Mouse (Mus musculus) forelimb bud, embryonic 11.5 days (tissue): Measurements from ENCODE around the gene Scn3b.

Experiments used
- DNase-seq: peaks from one replicate; pipeline ENCODE4 v3.0.0-alpha.2; 2012; ENCODE audit warnings: low read depth, low spot score

Scn3b gene

GRCm38 (mm10) chr9:40269103-40269861, at the start of gene Scn3b:
Gene Scn3b (plus strand): TSS chr9:40269217.
- peak; percentile 73 for DNase-seq

DNA sequence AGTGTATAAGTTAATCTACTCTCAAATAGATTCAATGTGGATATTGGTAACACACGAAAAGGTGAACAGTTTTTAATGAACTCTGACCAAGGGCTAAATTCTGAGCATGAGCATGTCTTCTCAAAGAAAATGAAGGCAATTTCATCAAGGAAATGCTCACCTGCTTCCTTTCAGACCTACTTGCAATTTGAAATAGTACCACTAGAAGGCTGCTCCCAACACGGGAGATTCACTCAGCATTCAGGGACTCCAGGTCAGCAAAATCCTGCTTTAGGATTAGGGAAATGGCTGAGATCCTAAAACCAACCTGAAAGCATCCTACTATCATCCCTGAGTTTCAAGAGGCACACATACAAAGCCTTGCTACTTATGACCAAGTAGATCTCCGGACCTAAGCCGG, 44.7 kb upstream of the Scn3b start:
- DNase-seq, result no peak

- peak; percentile 68 for DNase-seq
These were observed 40.9 kb upstream of the Scn3b start for GRCm38 (mm10) chr9:40227874-40228789.

GRCm38 (mm10) chr9:40228804-40229331, 40.1 kb upstream of the Scn3b start:
- no peak for DNase-seq

DNA sequence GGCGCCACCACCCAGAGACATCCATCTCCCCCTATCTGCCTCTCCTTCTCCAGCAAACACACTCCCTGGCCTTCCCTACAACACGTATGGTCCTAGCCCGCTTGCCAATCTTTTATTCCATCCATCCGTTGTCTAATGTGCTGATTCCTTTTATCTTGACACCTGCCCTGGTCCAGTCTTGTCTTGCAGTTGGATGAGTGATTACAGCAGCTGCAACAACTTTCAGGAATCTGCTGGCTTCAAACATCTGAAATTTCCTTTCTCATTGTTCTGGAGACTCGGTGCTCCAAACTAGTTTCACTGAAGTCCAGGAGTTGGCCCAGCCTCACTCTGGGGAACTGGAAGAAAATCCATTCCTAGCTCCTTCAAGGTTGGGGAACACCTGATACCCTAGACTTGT, 39.5 kb upstream of the Scn3b start:
- DNase-seq, result no peak

DNA sequence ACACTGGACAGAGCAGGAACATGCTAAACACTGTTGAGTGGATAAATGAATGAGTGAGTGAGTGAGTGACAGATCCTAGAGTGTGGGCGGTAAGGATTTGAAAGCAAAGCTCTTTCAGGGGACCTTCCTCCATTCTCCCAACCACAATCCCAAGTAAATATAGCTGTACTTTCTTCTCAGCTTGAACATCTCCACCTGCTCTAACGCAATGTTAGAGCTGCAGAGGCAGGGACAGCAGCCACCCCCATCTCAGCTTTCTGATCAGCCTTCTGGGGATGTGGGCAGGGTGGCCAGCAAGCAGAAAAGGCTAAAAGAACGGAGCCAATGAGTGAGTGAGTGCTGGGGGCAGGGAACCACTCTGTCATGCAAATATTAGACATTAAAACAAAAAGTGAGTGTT, 38.0 kb upstream of the Scn3b start:
- no peak for DNase-seq

GRCm38 (mm10) chr9:40234233-40235072, 34.6 kb upstream of the Scn3b start:
- no peak for DNase-seq

DNA sequence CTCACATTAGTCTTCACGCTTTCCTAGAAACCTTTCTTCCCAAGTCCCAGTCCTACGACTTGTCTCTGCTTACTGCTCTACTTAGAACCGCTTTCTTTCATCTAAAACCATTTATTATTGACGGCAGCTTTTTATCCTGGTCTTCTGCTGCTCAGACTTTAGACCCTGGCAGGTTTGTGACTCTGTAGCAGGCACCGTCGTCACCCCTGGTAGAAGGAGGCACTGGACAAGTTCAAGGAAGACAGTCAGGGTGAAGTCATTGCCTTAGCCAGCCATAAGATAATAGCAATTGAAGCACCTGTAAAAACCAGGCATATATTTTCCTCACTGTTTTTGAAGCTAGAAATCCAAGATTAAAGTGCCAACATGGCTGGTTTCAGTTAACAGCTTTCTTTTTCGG, 33.8 kb upstream of the Scn3b start:
- no peak for DNase-seq

DNA sequence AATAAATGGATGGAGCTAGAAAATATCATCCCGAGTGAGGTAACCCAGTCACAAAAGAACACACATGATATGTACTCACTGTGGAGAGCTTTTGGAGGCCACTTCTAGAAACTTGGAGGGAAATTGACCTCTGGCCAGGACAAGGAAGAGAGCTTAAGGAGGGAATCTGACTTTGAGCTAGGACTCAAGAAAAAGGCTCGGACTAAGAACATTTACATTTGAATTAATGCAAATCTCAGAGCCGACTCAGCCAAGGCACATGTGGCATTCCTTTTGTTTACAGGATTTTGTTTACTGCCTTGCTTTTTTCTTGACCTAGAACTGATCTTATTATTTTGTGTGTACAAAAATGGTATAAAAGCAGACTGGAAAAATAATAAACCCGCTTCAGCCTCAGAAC, 29.3 kb upstream of the Scn3b start:
- DNase-seq, result no peak

DNA sequence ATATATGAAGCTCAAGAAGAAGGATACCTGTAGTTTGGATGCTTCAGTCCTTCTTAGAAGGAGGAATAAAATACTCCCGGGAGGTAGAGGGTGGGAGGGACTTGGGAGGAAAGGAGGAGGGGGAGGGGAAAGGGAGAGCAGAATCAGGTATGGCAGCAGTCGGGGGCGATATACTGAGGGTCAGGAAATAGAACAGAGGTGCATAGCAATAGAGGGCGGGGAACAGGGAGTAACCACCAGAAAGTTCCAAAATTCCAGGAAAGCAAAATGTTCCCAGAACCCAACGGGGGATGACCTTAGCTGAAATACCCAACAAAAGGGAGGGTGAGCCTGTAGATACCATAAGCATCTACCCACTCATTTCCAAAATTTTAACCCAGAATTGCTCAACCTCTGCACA, 28.7 kb upstream of the Scn3b start:
- DNase-seq, result no peak

GRCm38 (mm10) chr9:40241223-40241801, 27.7 kb upstream of the Scn3b start:
- DNase-seq, result peak; percentile 29

DNA sequence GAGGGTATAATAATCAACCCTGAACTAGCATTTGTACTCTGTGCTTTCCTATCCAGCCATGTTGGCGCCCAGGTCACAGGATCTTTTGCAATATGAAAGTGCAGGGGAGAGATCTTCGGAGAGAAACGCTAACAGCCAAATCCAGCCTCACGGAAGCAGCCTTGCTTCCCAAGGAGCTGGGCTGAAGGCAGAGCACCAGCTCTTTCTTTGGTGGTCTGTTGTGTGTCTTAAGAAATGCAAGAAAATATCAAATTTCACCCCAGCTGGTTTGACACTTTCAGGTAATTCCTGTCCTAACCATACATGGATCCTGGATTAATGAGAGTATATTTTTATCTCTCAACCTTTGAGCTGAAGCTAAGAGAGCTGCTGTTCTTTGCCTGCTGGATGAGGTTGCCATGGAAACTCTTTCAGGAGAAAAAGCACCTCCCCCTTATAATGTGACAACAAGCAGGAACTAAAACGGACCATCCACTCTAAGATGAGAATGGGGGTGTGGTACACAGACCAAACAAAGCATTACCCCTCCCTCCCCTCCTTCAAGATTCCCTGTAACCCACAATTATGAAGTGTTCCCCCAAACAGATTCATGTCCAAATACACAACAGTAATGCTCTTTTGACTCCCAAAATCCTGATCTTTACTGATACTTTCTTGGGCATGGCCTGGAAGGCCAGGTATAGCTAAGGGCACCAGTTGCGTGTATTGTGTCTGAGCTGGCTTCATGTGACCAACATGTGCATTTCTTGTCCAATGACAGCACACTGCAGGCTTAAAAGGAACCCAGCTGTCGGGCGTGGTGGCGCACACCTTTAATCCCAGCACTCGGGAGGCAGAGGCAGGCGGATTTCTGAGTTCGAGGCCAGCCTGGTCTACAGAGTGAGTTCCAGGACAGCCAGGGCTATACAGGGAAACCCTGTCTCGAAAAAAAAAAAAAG, 26.8 kb upstream of the Scn3b start:
- DNase-seq, result no peak

GRCm38 (mm10) chr9:40245466-40245865, 23.6 kb upstream of the Scn3b start:
- no peak for DNase-seq

DNA sequence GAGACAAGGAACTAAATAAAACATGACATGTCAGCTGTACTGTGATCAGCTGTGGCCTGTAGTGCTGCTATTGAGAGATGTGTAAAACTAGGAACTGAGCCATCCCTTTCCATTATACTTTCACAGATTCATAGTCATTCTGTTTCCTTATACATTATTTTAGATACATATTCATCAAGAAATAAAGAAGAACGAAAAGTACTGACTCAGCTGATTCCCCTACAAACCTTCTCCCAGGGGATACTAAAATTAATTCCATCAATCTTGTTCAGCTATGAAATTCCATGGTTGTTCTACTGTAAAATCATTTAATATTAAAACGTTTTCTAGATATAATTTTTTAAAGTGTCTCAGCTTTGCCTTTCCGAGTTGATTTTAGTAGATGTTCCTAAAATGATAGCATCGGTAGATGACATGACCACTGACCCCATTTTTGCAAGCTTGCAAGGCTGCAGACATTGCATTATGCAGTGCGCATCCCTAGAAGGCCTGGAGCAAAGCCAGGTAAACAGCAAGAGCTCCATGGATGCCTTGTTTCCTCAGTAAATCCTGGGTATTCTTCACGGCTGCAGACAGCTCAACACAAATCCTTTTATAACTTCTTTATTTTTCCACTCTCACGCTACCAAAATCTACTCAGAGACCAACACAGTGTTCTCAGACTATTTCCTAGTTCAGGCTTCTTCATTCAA, 22.9 kb upstream of the Scn3b start:
- DNase-seq, result no peak

- DNase-seq, result no peak
These were observed 22.3 kb upstream of the Scn3b start for GRCm38 (mm10) chr9:40246702-40247101.

DNA sequence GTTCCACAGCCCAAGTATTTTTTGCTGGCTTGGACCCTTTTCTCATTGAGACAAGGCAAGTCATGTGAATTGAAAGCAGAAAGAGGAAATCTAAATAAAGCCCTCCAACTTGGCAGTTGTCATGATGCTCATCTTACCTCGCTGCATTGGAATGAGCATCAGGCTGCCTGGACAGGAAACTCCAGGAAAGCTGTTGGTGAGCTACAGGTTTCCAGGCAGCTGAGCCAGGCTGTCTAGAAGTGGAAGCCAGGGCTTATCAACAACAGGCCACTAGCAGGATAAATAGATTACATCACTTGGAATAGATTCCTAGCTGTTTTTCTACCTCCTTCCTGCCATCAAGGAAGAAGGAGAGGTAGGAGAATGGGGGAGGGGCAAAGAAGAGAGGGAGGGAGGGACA, 19.9 kb upstream of the Scn3b start:
- no peak for DNase-seq

DNA sequence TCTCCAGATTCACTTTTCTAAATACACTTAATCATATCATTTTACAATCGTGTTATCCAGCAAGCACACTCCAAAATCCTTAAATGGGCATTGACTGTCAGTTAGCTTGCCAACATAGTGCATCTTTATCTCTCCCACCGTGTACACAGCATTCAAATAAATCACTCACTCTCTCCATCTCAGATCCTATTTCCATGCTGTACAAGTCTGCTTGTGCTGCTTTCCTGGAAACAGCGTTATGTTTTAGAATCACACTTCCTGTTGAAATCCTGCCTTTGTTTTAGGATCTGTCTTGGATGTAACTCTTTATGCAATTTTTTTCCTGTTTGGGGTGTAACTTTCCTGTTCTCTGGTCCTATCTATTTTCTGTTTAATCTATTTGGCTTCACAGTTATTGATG, 16.6 kb upstream of the Scn3b start:
- DNase-seq, result no peak

GRCm38 (mm10) chr9:40263874-40264273, 5.1 kb upstream of the Scn3b start:
- no peak for DNase-seq

DNA sequence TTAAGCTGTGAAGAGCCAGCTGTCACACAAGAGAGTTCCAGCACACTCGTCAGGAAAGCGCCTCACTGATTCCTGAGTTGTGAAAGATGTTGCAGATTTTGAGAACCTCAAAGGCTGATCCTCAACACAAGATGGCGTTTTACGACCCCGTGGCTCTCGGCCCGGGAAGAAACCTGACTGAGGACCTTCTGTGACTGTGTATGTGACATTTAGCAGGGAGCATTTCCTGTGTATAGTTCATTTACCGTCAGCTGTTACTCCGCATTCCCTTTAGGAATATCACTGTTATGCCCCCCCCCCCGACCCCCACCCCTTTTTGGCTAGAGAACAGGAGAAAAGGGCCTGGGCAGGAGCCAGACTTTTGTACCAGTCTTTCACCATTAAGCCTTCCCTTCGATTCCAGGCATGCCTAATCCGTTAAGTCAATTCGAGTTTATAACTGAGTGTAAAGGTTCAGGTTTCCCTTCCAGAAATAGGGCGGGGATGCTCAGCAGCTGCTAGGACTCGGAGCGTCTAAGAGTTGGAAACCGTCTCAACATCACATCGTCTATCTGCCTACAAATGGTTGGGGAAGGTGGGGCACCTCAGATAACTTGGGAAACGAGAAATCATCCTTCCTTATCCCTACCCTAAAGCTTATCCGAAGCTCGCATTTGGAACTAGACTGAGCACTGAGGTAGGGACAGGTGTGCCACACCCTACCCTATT, 823 bp upstream of the Scn3b start:
- peak; percentile 9 for DNase-seq
